In genomic region chr2:113216746-113217461, GRCm38 (mm10) we compare ENCODE assay signal across 10 mouse cellular contexts. TPM values are rescaled to one million over a fixed set of nuclear protein-coding genes. Genes with fewer than 3 reads are reported as not detected.
DNase-seq lines count a peak whose midpoint lies in the region; ATAC-seq and TF ChIP-seq lines count a peak whose summit lies in the region.
"Had no signal": no experiment of that assay in that cellular context is flagged by ENCODE, and none has a peak within 500 bp of the region (broad histone marks: within the 10 kb centered on the region; RNA-seq: fewer than 3 reads in every experiment).

Gene Ryr3, minus strand, starts transcription at chr2:113217096.

- intact Hi-C loops in heart, postnatal 25 days (cut with DNase I), result no loop called here

- DNase-seq in heart, embryonic 10.5 days (ENCODE audit: low spot score), result peak; percentile 87
- no peak for DNase-seq in heart, postnatal 25 days (ENCODE audit: low spot score)
- DNase-seq in cerebellum, adult 11-12 months, result peak; percentile 65
- peak; percentile 86 for DNase-seq in retina, postnatal 1 day
- DNase-seq in thymus, adult 2 months, result no peak

- peak within 1 kb of the TSS; percentile 70 for H3K4me2 ChIP-seq in forebrain, embryonic 15.5 days (replicated peaks)
- H3K4me2 ChIP-seq in intestine, embryonic 15.5 days (replicated peaks), result peak within 1 kb of the TSS; percentile 92
- H3K4me2 ChIP-seq in liver, embryonic 12.5 days, result peak within 1 kb of the TSS; percentile 57

- peak within 1 kb of the TSS; percentile 70 for H3K4me3 ChIP-seq in heart, embryonic 10.5 days
- H3K4me3 ChIP-seq in forebrain, embryonic 15.5 days, result peak within 1 kb of the TSS; percentile 74
- peak within 1 kb of the TSS; percentile 46 for H3K4me3 ChIP-seq in intestine, embryonic 15.5 days (replicated peaks)
- H3K4me3 ChIP-seq in liver, embryonic 12.5 days, result peak within 1 kb of the TSS; percentile 34
- no peak within 1 kb of the TSS for H3K4me3 ChIP-seq in thymus, adult 2 months (ENCODE audit: control insufficient read depth, insufficient read depth, low read length)

- TF ChIP-seq POLR2A in thymus, adult 2 months (IDR thresholded peaks at IDR 0.05; ENCODE audit: control insufficient read depth, extremely low read depth, insufficient read depth, low read length, poor library complexity), result no peak

- H3K27me3 ChIP-seq in heart, embryonic 10.5 days (ENCODE audit: insufficient read depth, poor library complexity, severe bottlenecking), result peaks cover 64% of the 10 kb centered on the region
- H3K27me3 ChIP-seq in forebrain, embryonic 15.5 days, result peaks cover 7% of the 10 kb centered on the region
- H3K27me3 ChIP-seq in intestine, embryonic 15.5 days (replicated peaks), result peaks cover 31% of the 10 kb centered on the region
- H3K27me3 ChIP-seq in liver, embryonic 12.5 days (replicated peaks), result peaks cover 40% of the 10 kb centered on the region
- no peaks in the 10 kb centered on the region for H3K27me3 ChIP-seq in thymus, adult 2 months (ENCODE audit: control insufficient read depth, insufficient read depth, low read length)

- WGBS in heart, embryonic 10.5 days, result under 1% methylated on average over 61 of the region's 72 CpGs
- WGBS in forebrain, embryonic 15.5 days, result under 1% methylated on average over 55 of the region's 72 CpGs
- 1% methylated on average over 36 of the region's 72 CpGs for WGBS in intestine, embryonic 15.5 days
- 3% methylated on average over 53 of the region's 72 CpGs for WGBS in liver, embryonic 12.5 days (ENCODE audit: insufficient replicate concordance)
- 5% methylated on average over 70 of the region's 72 CpGs for WGBS in thymus, adult 2 months

- no peak for TF ChIP-seq CTCF in thymus, adult 2 months (IDR thresholded peaks at IDR 0.05; ENCODE audit: borderline replicate concordance, control insufficient read depth, extremely low read depth, insufficient read depth, low read length, poor library complexity)

- H3K4me1 ChIP-seq in heart, embryonic 10.5 days, result peaks cover 10% of the 10 kb centered on the region; the same call in 1 of the 2 replicates
- H3K4me1 ChIP-seq in forebrain, embryonic 15.5 days, result peaks cover 14% of the 10 kb centered on the region
- H3K4me1 ChIP-seq in intestine, embryonic 15.5 days (replicated peaks), result no peaks in the 10 kb centered on the region
- no peaks in the 10 kb centered on the region for H3K4me1 ChIP-seq in liver, embryonic 12.5 days
- no peaks in the 10 kb centered on the region for H3K4me1 ChIP-seq in thymus, adult 2 months (replicated peaks; ENCODE audit: control insufficient read depth, insufficient read depth, low read length)

- H3K27ac ChIP-seq in heart, embryonic 10.5 days, result peak within 1 kb of the TSS; percentile 82
- peak within 1 kb of the TSS; percentile 86 for H3K27ac ChIP-seq in forebrain, embryonic 15.5 days (replicated peaks)
- no peak within 1 kb of the TSS for H3K27ac ChIP-seq in intestine, embryonic 15.5 days
- no peak within 1 kb of the TSS for H3K27ac ChIP-seq in liver, embryonic 12.5 days
- no peak within 1 kb of the TSS for H3K27ac ChIP-seq in thymus, adult 2 months (ENCODE audit: control insufficient read depth, insufficient read depth, low read length)

- no peaks in the 10 kb centered on the region for H3K36me3 ChIP-seq in heart, embryonic 10.5 days
- H3K36me3 ChIP-seq in forebrain, embryonic 15.5 days, result no peaks in the 10 kb centered on the region
- H3K36me3 ChIP-seq in intestine, embryonic 15.5 days, result no peaks in the 10 kb centered on the region
- no peaks in the 10 kb centered on the region for H3K36me3 ChIP-seq in liver, embryonic 12.5 days
- H3K36me3 ChIP-seq in thymus, adult 2 months (ENCODE audit: control insufficient read depth, insufficient read depth, low read length), result no peaks in the 10 kb centered on the region
- H3K36me3 ChIP-seq: G1E had no signal

- peak within 1 kb of the TSS; percentile 74 for H3K9ac ChIP-seq in forebrain, embryonic 15.5 days (replicated peaks)
- peak within 1 kb of the TSS; percentile 37 for H3K9ac ChIP-seq in intestine, embryonic 15.5 days
- H3K9ac ChIP-seq in liver, embryonic 12.5 days, result no peak within 1 kb of the TSS

- H3K9me3 ChIP-seq in heart, embryonic 10.5 days, result no peaks in the 10 kb centered on the region
- H3K9me3 ChIP-seq in forebrain, embryonic 15.5 days, result no peaks in the 10 kb centered on the region
- peaks cover 3% of the 10 kb centered on the region; the same call in 1 of the 2 replicates for H3K9me3 ChIP-seq in intestine, embryonic 15.5 days
- no peaks in the 10 kb centered on the region for H3K9me3 ChIP-seq in liver, embryonic 12.5 days (replicated peaks)

- ATAC-seq in forebrain, embryonic 15.5 days (replicated peaks), result peak; percentile 96
- ATAC-seq in intestine, embryonic 15.5 days, result peak; percentile 94
- peak; percentile 18; the same call in 1 of the 2 replicates for ATAC-seq in liver, embryonic 12.5 days

RNA-seq across cellular contexts. Expression of gene Ryr3, which starts in this region (rescaled TPM):
- polyA plus RNA-seq in heart, embryonic 10.5 days (2016; fragmentation: Nextera tagmentation; extraction: Ambion mirVana), result 1.8 and 3.7 TPM in 2 replicates
- 1 to 10 TPM in 1 of 2 experiments, under 1 TPM in 1; 0.94 to 1.3 TPM for total RNA-seq in heart, postnatal 25 days (2021)
- 5.4 and 5.5 TPM in 2 replicates for polyA plus RNA-seq in forebrain, embryonic 15.5 days (2015; fragmentation: Nextera tagmentation; extraction: Ambion mirVana)
- polyA plus RNA-seq in intestine, embryonic 15.5 days (2015; fragmentation: Nextera tagmentation; extraction: Ambion mirVana), result 1.5 and 2.6 TPM in 2 replicates
- 0.01 TPM in 1 of 2 replicates, not detected in the other for polyA plus RNA-seq in liver, embryonic 12.5 days (2016; fragmentation: Nextera tagmentation; extraction: Ambion mirVana)
- polyA plus RNA-seq in thymus, adult 2 months (2012; rRNA removed), result 0.28 and 0.78 TPM in 2 replicates
- polyA plus RNA-seq: G1E; liver, adult 2 months had no signal

Comparison
In these comparisons a context has a peak if more than half of its experiments do, and no peak if none do; other contexts are left out.
1. DNase-seq: peak in heart, embryonic 10.5 days (single experiment), cerebellum, adult 11-12 months (single experiment) and retina, postnatal 1 day (single experiment); none in heart, postnatal 25 days (single experiment) and thymus, adult 2 months (single experiment).
2. Peak in ATAC-seq, H3K4me3 ChIP-seq and H3K4me2 ChIP-seq in liver, embryonic 12.5 days; RNA of the gene not detected or under 1 TPM.
3. H3K27ac ChIP-seq: peak in heart, embryonic 10.5 days (single experiment) and forebrain, embryonic 15.5 days (single experiment); none in intestine, embryonic 15.5 days (single experiment), liver, embryonic 12.5 days (single experiment) and thymus, adult 2 months (single experiment).
4. ATAC-seq: peak in every context shown above with its lines; median percentile 96 in forebrain, embryonic 15.5 days; 94 in intestine, embryonic 15.5 days; 18 in liver, embryonic 12.5 days.
5. Peak in every context shown above with its lines, with median percentiles within 50 percentile points of each other: H3K4me2 ChIP-seq.